Mouse (Mus musculus) splenic B cell, adult 2 months (primary cell): ENCODE measurements around the gene Prima1.

Experiments
- DNase-seq: peaks from one replicate; pipeline ENCODE4 v3.0.0-alpha.2; 2011; ENCODE audit warnings: low read depth, low spot score
- H3K27me3 ChIP-seq: 2 replicates; pipeline ENCODE4 v1.6.1; 2012; ENCODE audit warnings: mild to moderate bottlenecking, low read length, moderate library complexity, mixed read lengths; ENCODE audit not compliant: control insufficient read depth, poor library complexity, insufficient read depth, severe bottlenecking
- H3K36me3 ChIP-seq: 2 replicates; pipeline ENCODE4 v1.6.1; 2012; ENCODE audit warnings: mild to moderate bottlenecking, low read length, moderate library complexity, mixed read lengths; ENCODE audit not compliant: control insufficient read depth, poor library complexity, insufficient read depth, severe bottlenecking

Prima1 gene

DNA sequence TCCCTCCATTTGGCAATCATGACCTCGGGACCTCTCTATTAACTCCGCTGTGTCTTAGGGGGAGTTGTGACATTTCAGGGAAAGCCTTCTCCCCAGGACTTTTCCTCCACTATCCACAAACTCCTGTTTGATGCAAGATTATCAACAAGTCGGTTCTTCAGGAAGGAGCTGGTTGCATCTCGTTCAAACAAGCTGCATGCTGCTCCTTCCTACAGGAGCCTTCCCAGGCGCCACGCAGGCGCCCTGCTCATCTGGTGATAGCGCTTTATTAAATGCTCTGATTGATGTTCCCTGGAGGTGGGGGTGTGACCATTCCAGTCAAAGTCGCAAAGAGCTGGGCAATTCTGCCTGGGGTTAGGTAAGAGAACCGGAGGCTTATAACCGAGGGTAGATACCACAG lies 1.1 kb upstream of the Prima1 start:
- no peaks in the 10 kb centered on the region for H3K36me3 ChIP-seq
- H3K27me3 ChIP-seq = no peaks in the 10 kb centered on the region
- no peak for DNase-seq

- DNase-seq = no peak
- Histone ChIP-seq H3K36me3 (no peaks in the 10 kb centered on the region), H3K27me3 (no peaks in the 10 kb centered on the region)
Measured at GRCm38 (mm10) chr12:103242591-103243025, 658 bp upstream of the Prima1 start.

- H3K36me3 ChIP-seq = no peaks in the 10 kb centered on the region
- H3K27me3 ChIP-seq = no peaks in the 10 kb centered on the region
- DNase-seq = no peak
Measured at GRCm38 (mm10) chr12:103241311-103242082, 453 bp downstream of the Prima1 start.

DNA sequence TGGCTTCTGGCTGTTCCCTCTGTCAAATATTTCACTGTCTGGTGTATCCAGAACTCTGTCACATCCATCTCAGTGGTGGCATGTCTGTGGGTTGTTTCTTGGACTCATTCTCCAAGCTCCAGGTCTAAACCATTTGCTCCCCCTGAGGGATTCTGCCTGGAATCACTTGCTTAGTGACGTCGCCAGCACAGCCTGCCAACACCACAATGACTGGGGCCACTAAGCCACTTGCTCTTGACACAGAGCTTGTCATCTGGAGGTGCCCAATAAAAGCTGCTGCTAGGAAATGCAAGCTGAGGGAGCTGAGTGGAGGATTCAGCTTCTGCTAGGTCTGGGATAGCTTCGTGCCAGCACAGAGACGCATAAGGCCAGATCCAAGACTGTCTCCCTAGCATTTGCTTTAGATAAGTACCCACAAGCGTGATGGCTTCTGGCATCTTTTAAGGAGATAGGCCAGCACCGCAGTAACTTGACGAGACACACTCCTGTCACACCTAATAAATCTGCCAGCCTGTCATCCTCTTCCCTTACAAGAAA lies 3.0 kb downstream of the Prima1 start:
- no peak for DNase-seq
- no peaks in the 10 kb centered on the region for H3K27me3 ChIP-seq
- no peaks in the 10 kb centered on the region for H3K36me3 ChIP-seq

GRCm38 (mm10) chr12:103235856-103236255 lies 6.1 kb downstream of the Prima1 start:
- Histone ChIP-seq H3K36me3 (no peaks in the 10 kb centered on the region), H3K27me3 (no peaks in the 10 kb centered on the region)
- no peak for DNase-seq

DNA sequence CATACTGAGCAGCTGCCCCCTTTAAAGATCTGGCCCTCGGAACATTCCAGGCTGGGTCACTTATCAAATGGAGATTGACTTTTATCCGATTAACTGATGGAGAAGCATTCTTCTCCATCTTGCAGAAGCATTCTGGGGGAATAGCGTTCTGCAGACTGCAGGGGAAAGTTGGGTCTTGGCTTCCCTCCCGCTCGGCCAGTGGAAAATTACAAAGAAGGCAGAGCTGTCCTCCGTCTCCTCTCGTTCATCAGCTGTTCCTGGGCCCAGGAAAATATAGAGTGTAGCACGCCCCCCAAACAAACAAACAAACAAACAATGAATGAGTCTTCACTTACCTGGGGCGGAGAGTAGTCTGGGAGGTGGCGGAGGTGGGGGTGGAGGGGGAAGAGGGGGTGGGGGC lies 6.7 kb downstream of the Prima1 start:
- Histone ChIP-seq H3K36me3 (no peaks in the 10 kb centered on the region), H3K27me3 (no peaks in the 10 kb centered on the region)
- no peak for DNase-seq

DNA sequence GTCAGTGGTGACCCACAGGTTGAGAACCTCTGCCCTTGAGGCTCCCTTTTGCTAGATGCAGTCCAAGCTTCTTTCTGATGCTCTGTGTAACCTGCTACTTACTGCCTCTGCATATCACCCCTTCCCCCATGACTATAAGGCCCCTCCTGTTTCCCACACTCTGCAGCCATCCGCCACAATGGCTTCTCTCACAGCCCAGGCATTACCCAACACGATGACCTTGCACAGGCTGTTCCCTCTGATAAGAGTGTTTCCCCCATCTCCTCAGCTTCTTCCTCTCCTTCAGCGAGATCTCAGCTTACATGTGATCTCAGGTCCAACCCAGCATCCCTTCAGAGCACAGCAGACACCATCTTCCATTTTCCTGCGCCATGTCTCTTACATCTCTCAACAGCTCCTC lies 12.9 kb downstream of the Prima1 start:
- no peak for DNase-seq
- Histone ChIP-seq H3K27me3 (no peaks in the 10 kb centered on the region), H3K36me3 (no peaks in the 10 kb centered on the region)

- no peaks in the 10 kb centered on the region for H3K27me3 ChIP-seq
- no peaks in the 10 kb centered on the region for H3K36me3 ChIP-seq
- no peak for DNase-seq
Measured at GRCm38 (mm10) chr12:103226121-103226520, 15.8 kb downstream of the Prima1 start.

GRCm38 (mm10) chr12:103223671-103224070 lies 18.3 kb downstream of the Prima1 start:
- Histone ChIP-seq H3K36me3 (no peaks in the 10 kb centered on the region), H3K27me3 (no peaks in the 10 kb centered on the region)
- no peak for DNase-seq

GRCm38 (mm10) chr12:103215877-103216610 lies 25.9 kb downstream of the Prima1 start:
- H3K27me3 ChIP-seq = no peaks in the 10 kb centered on the region
- no peak for DNase-seq
- no peaks in the 10 kb centered on the region for H3K36me3 ChIP-seq

DNA sequence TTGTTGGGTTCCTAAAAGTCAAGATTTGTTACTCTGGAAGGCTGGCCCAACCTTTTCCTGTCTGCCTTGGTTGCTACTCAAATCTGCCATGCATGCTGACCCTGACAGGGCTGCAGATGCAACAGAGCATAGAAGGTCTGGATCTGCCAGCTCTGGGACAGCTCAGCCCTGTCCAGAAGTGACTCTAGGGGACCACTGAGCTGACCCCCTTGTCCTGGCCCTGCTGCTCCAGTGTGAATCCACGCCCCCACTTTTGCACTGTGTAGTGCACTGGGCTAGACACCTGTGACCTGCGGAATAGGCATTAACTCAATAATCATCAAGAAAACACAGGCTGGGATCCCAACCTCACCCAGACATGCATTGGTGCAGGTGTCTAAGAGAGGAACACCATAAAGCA lies 27.2 kb downstream of the Prima1 start:
- Histone ChIP-seq H3K36me3 (no peaks in the 10 kb centered on the region), H3K27me3 (no peaks in the 10 kb centered on the region)
- DNase-seq = no peak

DNA sequence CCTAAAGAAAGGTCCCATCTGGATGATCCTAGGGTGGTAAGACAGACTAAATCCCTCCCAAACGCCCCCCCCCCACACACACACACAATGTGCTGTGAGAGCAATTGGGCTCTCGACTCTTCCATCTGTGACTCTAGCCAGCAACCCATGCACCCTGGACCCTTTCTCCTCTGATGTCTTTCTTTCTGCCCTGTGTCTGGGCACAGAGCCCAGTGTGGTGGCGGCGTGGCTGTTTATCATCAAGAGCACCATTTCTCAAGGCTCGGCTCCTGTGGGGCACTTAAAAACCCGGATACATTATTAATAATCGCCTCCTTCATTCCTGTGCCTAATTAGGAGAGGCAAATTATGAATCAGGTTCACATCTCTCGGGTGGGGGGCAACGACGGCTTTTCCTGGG lies 27.7 kb downstream of the Prima1 start:
- no peaks in the 10 kb centered on the region for H3K27me3 ChIP-seq
- DNase-seq = no peak
- H3K36me3 ChIP-seq = no peaks in the 10 kb centered on the region

DNA sequence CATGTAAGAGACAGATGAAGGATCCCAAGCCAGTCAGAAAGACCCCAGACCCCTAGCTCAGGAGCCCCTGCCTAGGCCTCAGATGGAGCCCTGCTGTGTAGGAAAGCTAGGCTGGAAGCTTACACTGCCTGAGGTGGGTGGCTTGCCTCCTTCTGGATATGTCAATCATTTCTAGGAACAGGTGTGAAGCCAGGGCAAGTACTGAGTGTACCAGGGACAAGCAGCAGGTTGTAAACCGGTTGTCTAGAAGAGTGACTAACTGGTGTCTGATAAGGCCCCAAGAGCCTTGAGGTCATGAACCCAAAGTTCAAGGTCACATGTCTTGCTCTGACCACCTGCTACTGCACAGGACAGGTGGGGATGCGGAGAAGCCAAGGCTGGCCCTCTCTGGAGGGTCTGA lies 28.4 kb downstream of the Prima1 start:
- H3K27me3 ChIP-seq = no peaks in the 10 kb centered on the region
- no peaks in the 10 kb centered on the region for H3K36me3 ChIP-seq
- DNase-seq = no peak

GRCm38 (mm10) chr12:103211078-103211477 lies 30.9 kb downstream of the Prima1 start:
- Histone ChIP-seq H3K36me3 (no peaks in the 10 kb centered on the region), H3K27me3 (no peaks in the 10 kb centered on the region)
- no peak for DNase-seq

DNA sequence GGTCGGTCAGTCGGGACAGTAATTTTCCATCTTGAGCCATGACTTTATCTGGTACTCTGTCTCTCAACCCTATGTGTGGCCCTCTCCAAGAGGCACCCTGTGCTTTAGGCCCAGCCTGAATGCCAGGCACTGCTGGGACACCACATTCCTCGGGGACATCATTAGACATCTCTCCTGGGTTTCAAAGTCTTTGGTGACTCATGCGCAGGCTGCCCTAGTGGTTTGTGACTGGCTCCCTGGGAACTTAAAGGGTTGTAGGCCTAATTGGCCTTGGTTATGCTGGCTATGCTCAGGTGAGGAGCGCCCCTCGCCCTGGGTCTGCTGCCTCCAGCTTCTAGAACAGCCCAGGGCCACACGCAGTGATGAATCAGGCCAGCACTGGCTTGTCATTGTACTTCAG lies 32.4 kb downstream of the Prima1 start:
- DNase-seq = no peak

More for the DNA sequence above, 32.4 kb downstream of the Prima1 start:
- no peaks in the 10 kb centered on the region for H3K36me3 ChIP-seq
- H3K27me3 ChIP-seq = no peaks in the 10 kb centered on the region
